Mouse (Mus musculus) colon, adult 2 months (tissue): ENCODE results near the gene Alkal2. TPM values are rescaled to one million over a fixed set of nuclear protein-coding genes. Genes with fewer than 3 reads are reported as not detected.

Experiments used
- polyA plus RNA-seq: library from polyadenylated mRNA; depleted of rRNA; stranded (reverse); fragments of >200 nt; gene quantifications from 2 replicates; pipeline ENCODE4 v1.2.3, GENCODE M21; 2012; rRNA removed

The Alkal2 gene
- 0.33 and 0.61 TPM in 2 replicates for polyA plus RNA-seq

GRCm38 (mm10) chr12:30883986-30884621, at the start of gene Alkal2:
Gene Alkal2, plus strand, starts transcription at chr12:30884322.

GRCm38 (mm10) chr12:30911261-30912047, 27.3 kb downstream of the Alkal2 start, which contains the start of the genes Acp1 and Sh3yl1:
Gene Acp1, minus strand, starts transcription at chr12:30911589.
Gene Sh3yl1, plus strand, starts transcription at chr12:30911668.

Other genes starting within 250 kb of the Alkal2 start
- gene Acp1, start 27.3 kb downstream of the Alkal2 start, polyA plus RNA-seq, result 4.2 and 8.1 TPM in 2 replicates
- gene Sh3yl1, start 27.3 kb downstream of the Alkal2 start, polyA plus RNA-seq, result 5.2 and 6.0 TPM in 2 replicates
- gene Fam110c, start 189.5 kb downstream of the Alkal2 start, polyA plus RNA-seq, result 10.6 and 10.8 TPM in 2 replicates